Mouse (Mus musculus) frontal cortex, adult (tissue): ENCODE measurements around the gene Snapc3.
A peak's percentile ranks its signal among the peaks of the same experiment; 100 is the strongest.

Experiments used
- ATAC-seq: cut with Nextera tagmentation; 2 replicates; pipeline ENCODE4 v1.9.2; 2017; ENCODE audit warnings: mild to moderate bottlenecking, moderate library complexity, mixed read lengths; ENCODE audit not compliant: low TSS enrichment

The Snapc3 gene

DNA sequence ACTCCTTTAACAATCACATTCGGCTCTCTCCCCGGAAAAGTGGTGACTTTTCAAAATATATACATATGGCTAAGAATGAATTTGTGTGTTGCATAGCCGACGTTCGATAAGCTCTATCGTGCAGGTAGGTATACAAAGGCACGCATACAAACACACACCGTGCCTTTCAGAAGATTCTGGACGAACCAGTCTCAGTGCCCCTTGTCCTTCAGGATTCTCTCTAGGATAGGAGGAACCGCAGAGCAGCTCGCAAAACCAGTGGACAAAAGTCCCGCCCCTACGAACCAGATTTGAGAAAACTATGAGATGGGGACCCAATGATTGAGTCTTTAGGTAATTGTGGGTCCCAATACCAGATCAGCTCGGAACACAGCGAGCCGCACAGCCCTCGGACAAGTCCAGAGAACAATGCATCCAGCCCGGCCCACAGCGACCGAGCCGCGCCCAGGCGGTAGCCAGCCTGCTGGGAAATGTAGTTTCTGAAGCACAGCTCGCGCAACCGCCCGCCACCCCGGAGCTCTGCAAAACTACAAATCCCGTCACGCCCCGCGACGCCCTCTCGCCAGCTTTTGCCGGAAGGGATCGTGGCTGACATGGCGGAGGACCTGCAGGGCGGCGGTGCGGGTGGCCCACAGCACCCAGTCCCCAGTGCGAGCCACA, at the start of gene Snapc3:
TSS of gene Snapc3 (plus strand) at position 565 of the 660 bp plus-strand sequence.
- ATAC-seq, result peak; percentile 98

GRCm38 (mm10) chr4:83373381-83373780, 44.1 kb upstream of the Snapc3 start:
- no peak for ATAC-seq

DNA sequence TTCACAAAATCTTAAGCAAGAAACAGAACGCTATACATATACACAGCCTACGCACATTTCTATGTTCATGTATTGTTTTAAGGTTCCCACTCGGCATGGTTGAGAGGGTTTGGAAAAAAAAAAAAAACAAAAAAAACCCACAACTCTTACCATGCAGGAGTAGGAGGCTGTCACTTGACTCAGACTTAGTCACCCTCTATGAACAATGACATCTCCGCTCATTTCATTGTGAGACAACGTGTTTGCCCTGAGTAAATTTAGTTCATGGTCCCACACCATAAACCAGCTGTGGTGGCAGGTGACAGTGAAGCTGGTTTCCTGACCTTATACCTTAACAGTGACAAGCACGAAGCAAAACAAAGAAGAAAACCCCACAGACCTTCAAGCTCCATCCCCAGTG, 41.9 kb upstream of the Snapc3 start:
- peak; percentile 80 for ATAC-seq

- ATAC-seq, result no peak
Measured at GRCm38 (mm10) chr4:83376461-83377015, 41.0 kb upstream of the Snapc3 start.

DNA sequence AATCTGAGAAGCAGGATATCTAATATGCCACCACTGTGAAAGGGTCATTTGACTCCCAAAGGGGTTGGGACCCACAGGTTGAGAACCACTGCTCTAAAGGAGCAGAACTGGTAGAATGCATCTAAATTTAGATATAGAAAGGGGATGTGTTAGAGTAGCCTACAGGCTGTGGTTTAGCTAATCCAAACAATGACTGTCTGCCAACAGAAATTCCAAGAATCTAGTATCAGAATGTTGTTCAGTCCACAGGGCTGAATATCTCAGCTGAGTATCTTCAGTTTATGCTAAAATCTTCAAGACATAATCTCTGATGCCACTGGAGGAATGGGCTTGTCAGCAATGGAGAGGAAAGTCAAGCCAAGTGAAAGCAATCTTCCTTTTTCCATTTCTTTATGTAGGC, 38.5 kb upstream of the Snapc3 start:
- ATAC-seq, result no peak

- no peak for ATAC-seq
Measured at GRCm38 (mm10) chr4:83379746-83380145, 37.8 kb upstream of the Snapc3 start.

- no peak for ATAC-seq
Measured at GRCm38 (mm10) chr4:83380266-83380665, 37.3 kb upstream of the Snapc3 start.

- no peak for ATAC-seq
Measured at GRCm38 (mm10) chr4:83383899-83384490, 33.5 kb upstream of the Snapc3 start.

- no peak for ATAC-seq
Measured at GRCm38 (mm10) chr4:83385091-83385490, 32.4 kb upstream of the Snapc3 start.

- ATAC-seq, result no peak
Measured at GRCm38 (mm10) chr4:83390551-83390950, 27.0 kb upstream of the Snapc3 start.

DNA sequence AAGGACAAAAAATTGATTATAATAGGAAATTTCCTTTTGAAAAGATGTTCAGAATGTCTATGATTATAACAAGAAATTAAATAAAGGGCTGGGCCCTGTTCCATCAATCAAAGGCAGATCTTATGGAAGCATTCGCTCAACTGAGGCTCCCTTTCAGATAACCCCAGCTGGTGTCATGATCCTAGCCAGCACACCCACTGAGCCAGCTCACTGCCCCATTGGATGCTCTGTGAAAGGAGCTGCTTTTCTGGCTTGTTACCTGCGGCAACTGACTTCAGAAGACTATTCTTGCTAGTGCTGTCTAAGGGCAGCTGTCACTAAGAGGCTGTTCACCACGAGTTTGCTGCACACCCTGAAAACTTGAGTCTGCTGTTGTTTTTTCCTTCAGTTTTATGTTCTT, 25.6 kb upstream of the Snapc3 start:
- no peak for ATAC-seq

DNA sequence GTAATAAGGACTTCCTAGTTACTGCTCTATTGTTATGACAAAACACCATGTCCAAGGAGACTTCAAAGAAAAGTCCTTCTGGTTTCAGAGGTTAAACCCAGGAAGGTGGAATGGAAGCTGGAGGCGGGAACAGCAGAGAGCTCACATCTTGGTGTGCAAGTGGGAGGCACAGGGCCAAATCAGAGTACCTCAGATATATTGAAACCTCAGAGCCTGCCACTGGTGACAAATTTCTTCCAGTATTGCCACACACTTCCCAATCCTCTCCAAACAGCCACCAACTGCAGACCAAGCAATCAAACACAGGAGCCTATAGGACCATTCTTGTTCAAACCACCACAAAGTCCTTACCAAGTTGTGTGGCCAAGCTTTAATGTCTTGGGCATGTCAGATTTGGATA, 23.8 kb upstream of the Snapc3 start:
- no peak for ATAC-seq

GRCm38 (mm10) chr4:83396346-83396745, 21.2 kb upstream of the Snapc3 start:
- no peak for ATAC-seq

- ATAC-seq, result peak; percentile 48
Measured at GRCm38 (mm10) chr4:83396996-83397770, 20.3 kb upstream of the Snapc3 start.

GRCm38 (mm10) chr4:83398527-83398926, 19.0 kb upstream of the Snapc3 start:
- no peak for ATAC-seq

DNA sequence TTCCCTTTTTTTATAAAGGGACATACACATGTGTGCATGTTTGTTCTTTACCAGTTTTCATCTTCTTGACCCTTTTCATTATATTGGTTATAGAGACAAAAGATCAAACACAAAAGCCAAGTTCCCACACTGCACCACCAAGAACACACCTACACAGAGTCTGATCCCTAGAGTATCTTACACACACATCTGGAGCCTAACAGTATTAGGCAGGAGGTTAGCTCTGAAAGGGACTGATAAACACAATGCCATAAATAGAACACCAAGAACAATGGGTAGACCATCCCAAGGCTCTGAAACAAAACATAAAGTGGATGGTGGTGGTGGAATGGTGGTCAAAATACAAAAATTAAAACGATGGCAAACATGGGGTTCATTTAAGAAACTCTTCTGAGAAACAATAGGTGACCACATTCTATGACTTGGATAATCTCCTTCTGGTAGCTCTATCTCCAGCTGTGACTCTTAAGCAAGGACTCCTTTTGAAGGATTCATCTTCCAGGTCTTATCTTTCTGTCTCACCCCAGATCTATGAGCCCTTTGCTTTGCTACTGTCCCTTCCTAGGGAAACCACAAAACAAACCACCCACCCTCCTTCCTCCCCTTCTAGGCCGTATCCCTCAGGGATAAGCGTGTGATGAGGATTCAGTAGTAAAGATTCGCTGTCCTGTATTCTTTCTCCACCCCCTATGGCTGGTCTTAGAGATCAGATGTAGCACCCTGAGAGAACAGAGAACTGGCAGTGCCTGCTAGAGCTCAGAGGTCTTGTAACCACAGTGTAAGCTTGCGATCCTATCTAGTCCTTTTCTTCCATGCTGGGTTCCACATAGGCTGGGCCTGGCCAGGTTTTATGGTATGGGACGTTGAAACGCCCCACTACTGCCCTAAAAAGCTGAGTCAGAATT, 16.6 kb upstream of the Snapc3 start:
- no peak for ATAC-seq

- no peak for ATAC-seq
Measured at GRCm38 (mm10) chr4:83401712-83402111, 15.8 kb upstream of the Snapc3 start.

GRCm38 (mm10) chr4:83407688-83408087, 9.8 kb upstream of the Snapc3 start:
- no peak for ATAC-seq

- peak; percentile 95 for ATAC-seq
Measured at GRCm38 (mm10) chr4:83409867-83410505, 7.5 kb upstream of the Snapc3 start.

DNA sequence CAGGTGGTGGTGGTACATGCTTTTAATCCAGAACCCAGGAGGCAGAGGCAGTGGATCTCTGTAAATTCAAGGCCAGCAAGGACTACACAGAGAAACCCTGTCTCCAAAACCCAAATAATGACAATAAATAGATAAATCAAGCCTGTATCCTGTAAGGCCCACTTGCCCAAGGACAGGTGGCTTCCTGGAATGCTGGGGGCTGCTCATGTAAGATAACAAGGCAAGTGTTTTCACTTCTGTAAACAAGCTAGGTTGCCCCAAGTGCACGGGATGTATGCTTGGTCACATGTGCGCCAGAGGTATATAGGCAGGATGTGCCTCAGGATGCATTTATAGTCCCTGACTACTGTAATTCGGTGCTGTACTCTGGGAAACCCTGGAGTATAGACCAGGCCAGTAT, 5.5 kb upstream of the Snapc3 start:
- ATAC-seq, result no peak

GRCm38 (mm10) chr4:83414241-83414824, 3.2 kb upstream of the Snapc3 start:
- no peak for ATAC-seq
